Mouse (Mus musculus) erythroblast, embryonic 14.5 days (primary cell): ENCODE data around the gene Stk11.

Source experiments
- GATA1 ChIP-seq: IDR thresholded peaks from 2 replicates; pipeline ENCODE4 v1.6.1; 2012; ENCODE audit warnings: low read length, inconsistent platforms, mixed read lengths
- TAL1 ChIP-seq: IDR thresholded peaks from 3 replicates; pipeline ENCODE4 v1.6.1; 2012; ENCODE audit warnings: low read length, inconsistent platforms, mixed read lengths

DNA sequence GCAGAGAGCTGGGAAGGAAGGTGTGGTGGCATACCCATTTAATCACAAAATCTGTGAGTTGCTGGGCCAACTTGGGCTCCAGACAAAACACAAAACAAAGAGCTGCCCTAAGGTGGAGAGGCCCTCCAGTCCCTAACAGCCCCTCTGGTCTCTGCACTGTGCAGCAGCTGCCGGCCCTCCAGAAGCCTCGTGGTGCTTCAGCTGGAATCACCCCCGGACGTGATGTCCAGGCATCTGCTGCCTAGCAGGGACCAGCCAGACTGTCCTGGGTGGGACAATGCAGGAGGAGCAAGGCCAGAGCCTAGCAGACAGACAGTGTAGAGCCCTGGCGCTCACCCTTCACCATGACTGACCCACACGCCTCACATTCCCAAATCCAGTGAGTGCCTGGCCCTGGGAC, 24.1 kb upstream of the Stk11 start:
- TF ChIP-seq GATA1 (no peak), TAL1 (no peak)
